Mouse (Mus musculus) hindbrain, embryonic 16.5 days (tissue): ENCODE data around the gene Zbtb3. TPM values are rescaled to one million over a fixed set of nuclear protein-coding genes. Genes with fewer than 3 reads are reported as not detected.
A peak's percentile ranks its signal among the peaks of the same experiment; 100 is the strongest.

Experiments used
- ATAC-seq: fragments of 200-750 bp; cut with Nextera tagmentation; 2 replicates; pipeline ENCODE4 v1.8.0; 2017; ENCODE audit warnings: moderate TSS enrichment, moderate library complexity
- H3K27ac ChIP-seq: fragments of 300-500 bp; sonication (generic); 2 replicates; pipeline ENCODE4 v1.5.1; 2014; ENCODE audit warnings: low read depth, mild to moderate bottlenecking, control low read depth, low read length, moderate library complexity
- H3K27me3 ChIP-seq: fragments of 300-500 bp; sonication (generic); replicated peaks from 2 replicates; pipeline ENCODE4 v1.6.1; 2014; ENCODE audit warnings: low read length; ENCODE audit not compliant: control insufficient read depth, insufficient read depth
- H3K36me3 ChIP-seq: fragments of 300-500 bp; sonication (generic); 2 replicates; pipeline ENCODE4 v1.6.1; 2014; ENCODE audit warnings: mild to moderate bottlenecking, low read length, moderate library complexity, mixed read lengths; ENCODE audit not compliant: control insufficient read depth, insufficient read depth
- H3K4me1 ChIP-seq: fragments of 300-500 bp; sonication (generic); 2 replicates; pipeline ENCODE4 v1.6.1; 2014; ENCODE audit warnings: low read depth, low read length; ENCODE audit not compliant: control insufficient read depth, insufficient read depth
- H3K4me2 ChIP-seq: fragments of 300-500 bp; sonication (generic); 2 replicates; pipeline ENCODE4 v1.6.1; 2014; ENCODE audit warnings: mild to moderate bottlenecking, low read length, control low read depth, moderate library complexity
- H3K4me3 ChIP-seq: fragments of 300-500 bp; sonication (generic); 2 replicates; pipeline ENCODE4 v1.5.1; 2014; ENCODE audit warnings: mild to moderate bottlenecking, low read length, control low read depth, moderate library complexity
- H3K9ac ChIP-seq: fragments of 300-500 bp; sonication (generic); 2 replicates; pipeline ENCODE4 v1.6.1; 2014; ENCODE audit warnings: low read depth, mild to moderate bottlenecking, control low read depth, low read length, moderate library complexity
- H3K9me3 ChIP-seq: fragments of 300-500 bp; sonication (generic); 2 replicates; pipeline ENCODE4 v1.6.1; 2014; ENCODE audit warnings: mild to moderate bottlenecking, low read length, moderate library complexity; ENCODE audit not compliant: control insufficient read depth
- WGBS: fragments of 180-500 bp; shearing (Covaris S2); extraction: QIAGEN DNeasy Blood & Tissue Kit; methylation state at CpG from one replicate; pipeline ENCODE4 v1.1.7; 2014; 5-methylcytosine and 5-hydroxymethylcytosine counted together
- polyA plus RNA-seq: library from polyadenylated mRNA; unstranded; fragments of >200 nt; fragmentation: Nextera tagmentation; extraction: Ambion mirVana; gene quantifications from 2 replicates; pipeline ENCODE4 v1.2.1, GENCODE M21; 2015

Zbtb3 gene
- polyA plus RNA-seq, 1 experiment from 2014 or later = 8.0 TPM

DNA sequence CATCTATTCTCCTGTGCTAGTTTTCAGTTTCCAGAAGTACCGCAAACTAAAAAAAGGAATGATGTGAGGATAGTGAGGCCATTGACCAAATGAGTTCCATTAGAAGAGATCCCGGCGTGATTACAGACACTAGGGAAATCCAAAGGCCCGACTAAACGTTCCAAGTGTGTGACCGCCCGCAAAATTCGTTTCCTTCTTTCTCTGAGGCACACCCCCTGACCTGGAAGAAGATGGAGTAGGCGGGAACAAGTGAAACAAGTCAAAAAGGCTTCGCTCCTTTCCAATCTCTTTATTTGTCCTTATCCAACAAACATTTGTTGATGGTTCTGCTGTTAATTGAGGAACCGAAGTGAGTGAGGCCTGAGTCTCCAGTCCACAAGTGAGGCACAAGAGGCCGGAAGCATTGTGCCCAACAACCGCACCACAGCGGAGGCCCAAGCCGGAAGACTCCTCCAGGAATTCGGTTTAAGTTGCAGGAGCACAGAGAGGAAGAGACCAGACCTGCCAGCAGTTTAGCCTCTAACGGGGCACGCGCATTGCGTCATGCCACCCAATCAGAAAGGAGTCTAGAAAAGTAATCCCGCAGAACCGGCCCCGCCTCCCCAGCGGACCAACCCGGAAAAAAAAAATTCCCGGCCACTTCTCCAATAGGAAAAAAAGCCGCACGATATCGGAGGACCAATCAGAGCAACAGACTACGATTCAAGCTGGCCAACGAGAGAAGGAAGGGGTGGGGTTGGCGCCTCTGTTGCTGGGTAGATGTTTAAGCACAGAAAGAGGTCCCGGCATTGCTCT, 16.6 kb downstream of the Zbtb3 start, which contains the start of gene Ttc9c:
TSS of gene Ttc9c (minus strand) at position 533 of the 795 bp plus-strand sequence.
- H3K27me3 ChIP-seq = no peaks in the 10 kb centered on the region
- peak within 1 kb of the TSS; percentile 84 for H3K4me2 ChIP-seq
- WGBS = under 1% methylated on average over 33 of the region's 33 CpGs
- H3K36me3 ChIP-seq = peaks cover 8% of the 10 kb centered on the region
- no peaks in the 10 kb centered on the region for H3K9me3 ChIP-seq
- H3K4me1 ChIP-seq = peaks cover 46% of the 10 kb centered on the region
- peak within 1 kb of the TSS; percentile 96 for H3K27ac ChIP-seq
- peak within 1 kb of the TSS; percentile 77 for H3K9ac ChIP-seq
- ATAC-seq = peak; percentile 94
- peak within 1 kb of the TSS; percentile 94 for H3K4me3 ChIP-seq

DNA sequence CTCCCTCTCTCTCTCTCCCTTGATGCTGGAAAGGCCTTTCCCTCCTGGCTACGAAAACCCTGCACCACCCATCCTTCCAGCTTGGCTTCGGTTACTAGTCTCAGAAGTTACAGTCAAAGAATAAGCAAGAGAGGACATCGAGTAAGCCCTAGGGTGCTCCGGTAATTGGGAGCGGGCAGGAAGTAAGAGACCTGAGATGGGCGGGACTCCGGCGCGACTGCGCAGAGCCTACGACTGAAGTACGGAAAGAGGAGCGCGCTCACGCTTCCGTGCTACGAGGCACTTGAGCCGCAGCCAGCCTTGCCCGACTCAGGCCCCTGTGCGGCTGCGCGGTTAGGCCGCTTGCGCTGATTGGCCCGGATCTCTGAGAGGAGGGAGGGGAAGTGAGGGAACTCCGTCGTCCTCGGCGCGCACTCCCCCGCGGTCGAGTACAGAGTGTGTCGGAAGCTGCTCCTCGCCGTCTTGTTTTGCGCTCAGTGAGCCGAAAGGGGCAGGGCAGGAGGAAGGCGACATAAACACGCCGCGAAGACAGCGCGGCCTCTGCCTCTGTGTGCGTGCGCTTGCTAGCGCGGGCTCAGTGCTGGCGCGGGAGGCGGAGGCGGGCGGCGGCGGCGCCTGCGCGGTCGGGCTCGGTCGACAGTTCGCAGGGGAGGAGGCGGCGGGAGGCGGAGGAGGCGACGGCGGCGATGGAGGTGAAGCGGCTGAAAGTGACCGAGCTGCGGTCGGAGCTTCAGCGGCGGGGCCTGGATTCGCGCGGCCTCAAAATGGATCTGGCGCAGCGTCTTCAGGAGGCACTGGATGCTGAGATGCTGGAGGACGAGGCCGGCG, 17.5 kb downstream of the Zbtb3 start, which contains the start of gene Hnrnpul2:
TSS of gene Hnrnpul2 (plus strand) at position 415 of the 828 bp plus-strand sequence.
- Histone ChIP-seq H3K4me3 (peak within 1 kb of the TSS; percentile 94), H3K36me3 (peaks cover 17% of the 10 kb centered on the region), H3K4me1 (peaks cover 44% of the 10 kb centered on the region), H3K27me3 (no peaks in the 10 kb centered on the region), H3K4me2 (peak within 1 kb of the TSS; percentile 84), H3K27ac (peak within 1 kb of the TSS; percentile 96), H3K9me3 (no peaks in the 10 kb centered on the region), H3K9ac (peak within 1 kb of the TSS; percentile 77)
- ATAC-seq = peak; percentile 96
- WGBS = 0% methylated on average over 71 of the region's 83 CpGs

DNA sequence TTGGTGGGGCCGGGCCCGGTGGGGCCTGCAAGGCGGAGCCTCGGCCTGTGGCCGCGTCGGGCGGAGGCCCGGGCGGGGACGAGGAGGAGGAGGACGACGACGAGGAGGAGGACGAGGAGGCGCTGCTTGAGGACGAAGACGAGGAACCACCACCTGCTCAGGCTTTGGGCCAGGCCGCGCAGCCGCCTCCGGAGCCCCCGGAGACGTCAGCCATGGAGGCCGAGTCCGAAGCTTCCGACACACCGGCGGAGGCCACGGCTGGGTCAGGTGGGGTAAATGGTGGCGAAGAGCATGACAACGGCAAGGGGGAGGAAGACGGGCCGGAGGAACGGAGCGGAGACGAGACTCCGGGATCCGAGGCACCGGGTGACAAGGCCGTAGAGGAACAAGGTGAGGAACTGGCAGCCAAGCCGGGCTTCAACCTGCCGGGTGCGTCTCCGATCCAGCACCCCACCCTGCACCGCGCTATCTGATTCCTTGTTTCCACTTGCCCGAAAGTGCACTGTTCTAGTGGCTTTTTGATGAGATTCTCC, 18.1 kb downstream of the Zbtb3 start:
- H3K27me3 ChIP-seq = no peaks in the 10 kb centered on the region
- peak overlapping the region; percentile 77 for H3K9ac ChIP-seq
- ATAC-seq = peak; percentile 7; the same call in 1 of the 2 replicates
- peaks cover 23% of the 10 kb centered on the region for H3K36me3 ChIP-seq
- H3K4me1 ChIP-seq = peaks cover 44% of the 10 kb centered on the region
- WGBS = under 1% methylated on average over 42 of the region's 48 CpGs
- peak overlapping the region; percentile 96 for H3K27ac ChIP-seq
- H3K4me3 ChIP-seq = peak overlapping the region; percentile 94
- H3K4me2 ChIP-seq = peak overlapping the region; percentile 69
- H3K9me3 ChIP-seq = no peaks in the 10 kb centered on the region

GRCm38 (mm10) chr19:8821146-8821545, 18.8 kb downstream of the Zbtb3 start:
- H3K9ac ChIP-seq = peak overlapping the region; percentile 77
- peaks cover 41% of the 10 kb centered on the region for H3K4me1 ChIP-seq
- no peaks in the 10 kb centered on the region for H3K9me3 ChIP-seq
- no peak overlapping the region for H3K27ac ChIP-seq
- ATAC-seq = no peak
- peaks cover 28% of the 10 kb centered on the region for H3K36me3 ChIP-seq
- peak overlapping the region; percentile 94 for H3K4me3 ChIP-seq
- H3K4me2 ChIP-seq = peak overlapping the region; percentile 69
- WGBS = 1% methylated on average over 7 of the region's 7 CpGs
- H3K27me3 ChIP-seq = no peaks in the 10 kb centered on the region

- Histone ChIP-seq H3K4me2 (peak overlapping the region; percentile 69), H3K9me3 (no peaks in the 10 kb centered on the region), H3K27ac (no peak overlapping the region), H3K9ac (peak overlapping the region; percentile 50), H3K4me3 (peak overlapping the region; percentile 94), H3K4me1 (peaks cover 30% of the 10 kb centered on the region), H3K27me3 (no peaks in the 10 kb centered on the region), H3K36me3 (peaks cover 38% of the 10 kb centered on the region)
- WGBS = 55% methylated on average over 8 of the region's 8 CpGs
- ATAC-seq = no peak
Observed at GRCm38 (mm10) chr19:8822696-8823095, 20.3 kb downstream of the Zbtb3 start.

DNA sequence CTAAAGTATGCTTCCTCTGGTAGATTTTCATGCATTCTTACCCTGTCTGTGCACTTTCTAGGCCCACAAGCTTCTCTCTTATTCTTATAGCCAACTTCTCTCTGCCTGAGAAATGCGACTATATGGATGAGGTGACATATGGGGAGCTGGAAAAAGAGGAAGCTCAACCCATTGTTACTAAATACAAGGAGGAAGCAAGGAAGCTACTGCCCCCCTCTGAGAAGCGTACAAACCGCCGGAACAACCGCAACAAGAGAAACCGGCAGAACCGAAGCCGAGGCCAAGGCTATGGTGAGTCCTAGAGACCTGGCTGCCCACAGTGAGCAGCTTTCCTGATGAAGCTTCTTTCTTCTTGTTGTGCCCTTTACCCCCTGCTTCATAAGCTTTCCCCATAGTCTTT, 27.3 kb downstream of the Zbtb3 start, which contains the start of gene AC129217.1:
TSS of gene AC129217.1 (plus strand) at position 114 of the 400 bp plus-strand sequence.
- no peak within 1 kb of the TSS for H3K4me2 ChIP-seq
- no peaks in the 10 kb centered on the region for H3K4me1 ChIP-seq
- ATAC-seq = no peak
- peaks cover 69% of the 10 kb centered on the region for H3K36me3 ChIP-seq
- H3K27me3 ChIP-seq = no peaks in the 10 kb centered on the region
- no peak within 1 kb of the TSS for H3K4me3 ChIP-seq
- 84% methylated on average over 8 of the region's 8 CpGs for WGBS
- H3K9me3 ChIP-seq = no peaks in the 10 kb centered on the region
- H3K9ac ChIP-seq = no peak within 1 kb of the TSS
- no peak within 1 kb of the TSS for H3K27ac ChIP-seq

DNA sequence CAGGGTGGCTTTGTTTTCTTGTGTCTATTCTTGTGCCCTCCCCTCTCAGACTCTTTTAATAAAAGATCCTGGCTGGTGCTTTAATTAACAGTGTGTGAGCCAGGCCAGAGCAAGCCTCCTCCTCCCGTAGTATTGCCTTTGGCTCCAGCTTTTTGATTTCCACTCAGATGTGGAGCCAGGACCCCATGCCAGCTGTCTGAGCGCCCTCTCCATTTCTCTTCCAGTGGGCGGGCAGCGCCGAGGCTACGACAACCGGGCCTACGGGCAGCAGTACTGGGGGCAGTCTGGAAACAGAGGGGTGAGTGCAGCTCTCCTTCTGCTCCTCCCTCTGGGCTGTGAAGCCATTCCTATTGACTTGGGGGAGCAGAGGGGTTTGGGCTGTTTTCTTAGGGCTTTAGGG, 28.3 kb downstream of the Zbtb3 start:
- H3K4me3 ChIP-seq = no peak overlapping the region
- H3K27ac ChIP-seq = no peak overlapping the region
- no peak overlapping the region for H3K9ac ChIP-seq
- WGBS = 78% methylated on average over 8 of the region's 8 CpGs
- no peaks in the 10 kb centered on the region for H3K27me3 ChIP-seq
- H3K4me2 ChIP-seq = no peak overlapping the region
- H3K4me1 ChIP-seq = no peaks in the 10 kb centered on the region
- no peak for ATAC-seq
- peaks cover 61% of the 10 kb centered on the region for H3K36me3 ChIP-seq
- no peaks in the 10 kb centered on the region for H3K9me3 ChIP-seq

DNA sequence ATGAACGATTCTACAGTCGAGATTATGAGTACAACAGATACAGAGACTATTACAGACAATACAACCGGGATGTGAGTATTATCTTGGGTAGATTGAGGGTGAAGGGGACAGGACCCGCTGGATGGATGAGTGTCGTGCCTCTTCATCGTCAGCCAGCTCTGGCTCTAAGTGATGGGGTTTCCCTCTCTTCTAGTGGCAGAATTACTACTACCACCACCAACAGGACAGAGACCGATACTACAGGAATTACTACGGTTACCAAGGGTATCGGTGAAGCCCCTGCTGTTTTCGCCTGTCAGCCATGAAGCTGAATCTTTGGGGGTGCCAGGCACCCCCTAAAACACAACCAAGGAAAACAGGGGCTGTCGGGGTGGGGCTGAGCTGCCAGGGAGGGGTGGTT, 28.9 kb downstream of the Zbtb3 start:
- H3K4me3 ChIP-seq = no peak overlapping the region
- peaks cover 55% of the 10 kb centered on the region for H3K36me3 ChIP-seq
- no peak overlapping the region for H3K4me2 ChIP-seq
- 80% methylated on average over 11 of the region's 11 CpGs for WGBS
- H3K27me3 ChIP-seq = no peaks in the 10 kb centered on the region
- H3K4me1 ChIP-seq = no peaks in the 10 kb centered on the region
- H3K27ac ChIP-seq = no peak overlapping the region
- no peak for ATAC-seq
- no peaks in the 10 kb centered on the region for H3K9me3 ChIP-seq
- H3K9ac ChIP-seq = no peak overlapping the region

DNA sequence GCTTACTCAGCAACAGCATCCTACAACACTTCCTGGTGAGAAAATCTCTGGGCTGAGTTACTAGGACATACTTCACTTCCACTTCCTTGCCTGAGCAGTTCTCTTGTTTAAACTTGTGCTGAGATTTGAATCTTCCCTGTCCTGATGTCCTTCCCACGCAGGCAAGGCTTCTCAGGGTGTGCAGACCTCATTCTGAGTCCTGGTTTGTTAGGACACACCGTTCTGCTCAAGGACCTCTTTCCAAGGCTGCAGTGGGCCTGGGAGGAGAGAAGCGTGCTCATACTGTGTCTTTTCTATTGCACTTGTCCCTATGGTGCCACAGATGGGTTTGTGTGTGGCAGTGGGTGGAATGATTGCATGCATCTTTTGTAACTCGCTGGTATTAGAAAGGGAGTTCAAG, 30.6 kb downstream of the Zbtb3 start:
- WGBS = 90% methylated on average over 4 of the region's 4 CpGs
- H3K4me3 ChIP-seq = no peak overlapping the region

More for the DNA sequence above, 30.6 kb downstream of the Zbtb3 start:
- Histone ChIP-seq H3K27me3 (no peaks in the 10 kb centered on the region), H3K36me3 (peaks cover 43% of the 10 kb centered on the region), H3K27ac (no peak overlapping the region), H3K9ac (no peak overlapping the region), H3K4me2 (no peak overlapping the region), H3K9me3 (no peaks in the 10 kb centered on the region), H3K4me1 (no peaks in the 10 kb centered on the region)
- no peak for ATAC-seq
